Mouse (Mus musculus) liver, embryonic 13.5 days (tissue): ENCODE measurements at regions not wholly inside any gene's neighbourhood (a gene's known extent, or its start where the extent isn't known, plus 50 kb on each side); places are given as distances from the start of the nearest gene placed in this dataset.
"Not testable (repeated sequence)": the region's sequence is repeated elsewhere in the genome, so short reads cannot be mapped to it uniquely, and the experiment has no call there.

Source experiments
- ATAC-seq: fragments of 200-750 bp; cut with Nextera tagmentation; 2 replicates; pipeline ENCODE4 v1.8.0; 2017; ENCODE audit warnings: low read depth, mild to moderate bottlenecking, moderate number of reproducible peaks, moderate library complexity
- DNase-seq: peaks from one replicate; pipeline ENCODE4 v3.0.0; 2022
- H3K27ac ChIP-seq: fragments of 300-500 bp; sonication (generic); 2 replicates; pipeline ENCODE4 v1.5.1; 2015; ENCODE audit warnings: moderate library complexity, mild to moderate bottlenecking, inconsistent platforms
- H3K27me3 ChIP-seq: fragments of 300-500 bp; sonication (generic); 2 replicates; pipeline ENCODE4 v1.6.1; 2015; ENCODE audit warnings: mild to moderate bottlenecking, inconsistent platforms
- H3K36me3 ChIP-seq: fragments of 300-500 bp; sonication (generic); 2 replicates; pipeline ENCODE4 v1.6.1; 2015; ENCODE audit warnings: mild to moderate bottlenecking, inconsistent platforms
- H3K4me1 ChIP-seq: fragments of 300-500 bp; sonication (generic); replicated peaks from 2 replicates; pipeline ENCODE4 v1.6.1; 2015; ENCODE audit warnings: inconsistent platforms
- H3K4me2 ChIP-seq: fragments of 300-500 bp; sonication (generic); 2 replicates; pipeline ENCODE4 v1.6.1; 2015; ENCODE audit warnings: inconsistent platforms, mild to moderate bottlenecking, moderate library complexity
- H3K4me3 ChIP-seq: fragments of 300-500 bp; sonication (generic); replicated peaks from 2 replicates; pipeline ENCODE4 v1.5.1; 2015; ENCODE audit warnings: mild to moderate bottlenecking, inconsistent platforms
- H3K9ac ChIP-seq: fragments of 300-500 bp; sonication (generic); 2 replicates; pipeline ENCODE4 v1.6.1; 2015; ENCODE audit warnings: mild to moderate bottlenecking, inconsistent platforms
- H3K9me3 ChIP-seq: fragments of 300-500 bp; sonication (generic); replicated peaks from 2 replicates; pipeline ENCODE4 v1.6.1; 2016; ENCODE audit warnings: inconsistent platforms
- WGBS: fragments of 180-500 bp; shearing (Covaris S2); methylation state at CpG from one replicate; pipeline ENCODE4 v1.1.7; 2015; ENCODE audit not compliant: insufficient replicate concordance; 5-methylcytosine and 5-hydroxymethylcytosine counted together

DNA sequence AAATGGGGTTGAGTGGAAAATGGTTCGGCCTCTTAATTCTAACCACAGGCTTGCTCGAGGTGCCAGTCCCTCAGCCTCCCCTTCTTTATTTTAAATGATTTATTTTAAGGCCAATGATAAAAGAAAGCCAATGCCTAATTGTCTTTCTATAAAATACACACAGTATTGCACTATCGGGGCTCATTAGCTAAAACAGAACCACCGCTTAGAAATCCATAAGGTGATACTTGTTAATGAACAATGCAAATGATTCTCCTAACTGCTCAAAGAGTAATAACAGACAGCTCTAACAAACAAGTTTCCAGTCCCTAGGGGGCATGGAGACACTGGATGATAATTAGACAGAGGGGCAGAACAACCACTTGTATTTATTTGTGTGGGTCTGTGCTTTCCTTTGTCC lies 58.8 kb downstream of the Emx2 start:
- ATAC-seq, result no peak
- H3K9me3 ChIP-seq, result no peaks in the 10 kb centered on the region
- H3K4me1 ChIP-seq, result no peaks in the 10 kb centered on the region
- H3K9ac ChIP-seq, result no peak overlapping the region
- no peak overlapping the region for H3K4me2 ChIP-seq
- no peak for DNase-seq
- no peak overlapping the region for H3K27ac ChIP-seq
- H3K27me3 ChIP-seq, result no peaks in the 10 kb centered on the region
- H3K36me3 ChIP-seq, result no peaks in the 10 kb centered on the region
- no peak overlapping the region for H3K4me3 ChIP-seq
- WGBS, result 65% methylated on average over 4 of the region's 4 CpGs

DNA sequence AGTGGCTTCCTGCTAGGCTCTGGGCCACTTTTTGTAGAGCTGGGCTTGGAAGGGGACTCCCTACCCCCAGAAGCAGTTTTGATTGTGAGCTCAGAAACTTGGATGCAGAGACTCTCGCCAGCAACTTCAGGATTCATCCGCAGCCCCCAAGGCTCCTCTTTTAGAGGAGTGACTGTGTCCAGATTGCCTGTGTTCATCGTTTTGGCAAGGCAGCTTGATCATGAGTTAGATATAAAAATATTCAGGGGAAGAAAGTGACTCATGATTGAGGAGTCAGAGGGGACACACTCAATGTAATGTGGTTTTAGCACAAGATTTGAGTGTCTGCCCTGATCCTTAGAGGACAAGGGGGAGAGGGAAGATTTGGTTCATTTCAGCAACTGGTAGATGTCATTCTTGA lies 61.0 kb downstream of the Emx2 start:
- H3K9me3 ChIP-seq, result no peaks in the 10 kb centered on the region
- no peaks in the 10 kb centered on the region for H3K27me3 ChIP-seq
- no peak for DNase-seq
- no peak overlapping the region for H3K27ac ChIP-seq
- no peaks in the 10 kb centered on the region for H3K36me3 ChIP-seq
- no peak overlapping the region for H3K9ac ChIP-seq
- H3K4me2 ChIP-seq, result no peak overlapping the region
- no peak overlapping the region for H3K4me3 ChIP-seq
- ATAC-seq, result no peak
- 51% methylated on average over 3 of the region's 3 CpGs for WGBS
- no peaks in the 10 kb centered on the region for H3K4me1 ChIP-seq

DNA sequence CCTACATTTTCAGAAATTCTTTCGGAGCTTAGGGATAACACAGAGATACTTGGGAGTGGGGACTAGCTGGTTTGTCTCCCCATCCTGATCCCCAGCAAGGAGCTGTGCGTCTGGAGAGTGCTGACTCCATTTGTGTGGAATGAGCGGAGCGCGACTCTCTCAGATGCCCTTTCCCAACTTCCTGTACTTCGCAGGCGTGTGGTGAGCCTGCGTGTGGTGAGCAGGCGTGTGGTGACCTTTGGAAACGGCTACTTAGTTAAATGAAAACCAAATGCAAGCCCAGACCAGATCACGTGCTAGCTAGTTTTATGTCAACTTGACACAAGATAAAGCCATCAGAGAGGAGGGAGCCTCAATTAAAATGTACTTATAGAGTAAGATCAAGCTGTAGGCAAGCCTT lies 64.0 kb downstream of the Emx2 start:
- Histone ChIP-seq H3K27me3 (no peaks in the 10 kb centered on the region), H3K4me2 (no peak overlapping the region), H3K27ac (no peak overlapping the region), H3K4me1 (no peaks in the 10 kb centered on the region), H3K4me3 (no peak overlapping the region), H3K9me3 (no peaks in the 10 kb centered on the region), H3K36me3 (no peaks in the 10 kb centered on the region), H3K9ac (no peak overlapping the region)
- DNase-seq (no peak), ATAC-seq (no peak)
- WGBS, result 57% methylated on average over 11 of the region's 11 CpGs

GRCm38 (mm10) chr19:59523356-59523755 lies 65.2 kb downstream of the Emx2 start:
- no peaks in the 10 kb centered on the region for H3K4me1 ChIP-seq
- no peak overlapping the region for H3K4me3 ChIP-seq
- H3K4me2 ChIP-seq, result no peak overlapping the region
- no peaks in the 10 kb centered on the region for H3K9me3 ChIP-seq
- no peaks in the 10 kb centered on the region for H3K36me3 ChIP-seq
- no peaks in the 10 kb centered on the region for H3K27me3 ChIP-seq
- DNase-seq (no peak), ATAC-seq (no peak)
- WGBS, result 66% methylated on average over 10 of the region's 10 CpGs
- no peak overlapping the region for H3K27ac ChIP-seq
- H3K9ac ChIP-seq, result no peak overlapping the region

DNA sequence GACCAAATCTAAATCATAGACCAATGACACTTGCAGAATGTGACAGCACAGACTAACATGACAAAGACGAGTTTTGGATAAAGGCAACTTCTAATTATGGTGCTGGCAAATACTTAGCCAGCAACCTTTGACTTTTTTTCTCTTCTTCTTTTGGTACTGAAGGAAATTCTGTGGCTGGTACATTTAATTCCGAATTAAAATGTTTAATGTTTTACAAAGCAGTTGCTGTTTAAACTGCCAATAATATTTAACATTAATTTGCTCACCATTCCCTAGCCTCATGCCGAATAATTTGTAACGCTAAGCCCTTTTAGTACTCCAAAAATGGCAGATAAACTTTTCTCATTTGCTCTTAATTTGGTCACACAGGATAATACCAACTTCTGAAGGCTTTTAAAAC lies 105.9 kb downstream of the Emx2 start:
- Histone ChIP-seq H3K27me3 (no peaks in the 10 kb centered on the region), H3K27ac (no peak overlapping the region), H3K36me3 (no peaks in the 10 kb centered on the region), H3K9me3 (no peaks in the 10 kb centered on the region), H3K4me2 (no peak overlapping the region), H3K9ac (no peak overlapping the region), H3K4me1 (no peaks in the 10 kb centered on the region), H3K4me3 (no peak overlapping the region)
- no peak for DNase-seq
- no peak for ATAC-seq
- 63% methylated on average over 4 of the region's 4 CpGs for WGBS

GRCm38 (mm10) chr19:59568907-59569306 lies 110.7 kb downstream of the Emx2 start:
- H3K27ac ChIP-seq, result no peak overlapping the region
- no peak overlapping the region for H3K9ac ChIP-seq
- DNase-seq (no peak), ATAC-seq (no peak)
- no peaks in the 10 kb centered on the region for H3K36me3 ChIP-seq
- H3K4me2 ChIP-seq, result no peak overlapping the region
- no peaks in the 10 kb centered on the region for H3K4me1 ChIP-seq
- H3K27me3 ChIP-seq, result no peaks in the 10 kb centered on the region
- H3K4me3 ChIP-seq, result no peak overlapping the region
- H3K9me3 ChIP-seq, result no peaks in the 10 kb centered on the region

GRCm38 (mm10) chr19:59569590-59569989 lies 111.4 kb downstream of the Emx2 start:
- H3K4me1 ChIP-seq, H3K9ac ChIP-seq, H3K9me3 ChIP-seq, ATAC-seq, H3K4me2 ChIP-seq, H3K36me3 ChIP-seq, H3K27ac ChIP-seq, DNase-seq, H3K4me3 ChIP-seq, H3K27me3 ChIP-seq: not testable (repeated sequence)
- 47% methylated on average over 2 of the region's 2 CpGs for WGBS

DNA sequence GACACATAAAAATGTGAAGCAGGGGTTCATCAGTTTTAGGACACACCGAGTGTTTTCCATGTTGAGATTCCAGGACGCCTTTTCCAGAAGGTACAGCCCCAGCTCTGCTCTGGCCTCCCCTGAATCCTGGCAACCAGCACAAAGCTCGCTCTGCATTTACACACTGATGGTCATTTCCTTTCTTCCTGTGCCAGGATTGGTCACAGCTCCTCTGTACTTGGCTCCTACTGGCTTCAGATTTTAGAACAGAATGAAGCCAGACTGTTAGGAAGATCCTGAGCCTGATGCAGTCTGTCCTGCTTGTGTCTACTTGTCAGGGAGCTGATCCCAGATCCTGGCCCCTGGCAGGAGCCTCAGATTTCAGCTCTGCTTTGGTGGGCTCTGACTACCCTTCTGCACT lies 116.2 kb downstream of the Emx2 start:
- ATAC-seq (no peak), DNase-seq (no peak)
- Histone ChIP-seq H3K4me3 (no peak overlapping the region), H3K27ac (no peak overlapping the region), H3K27me3 (no peaks in the 10 kb centered on the region), H3K36me3 (no peaks in the 10 kb centered on the region), H3K9me3 (no peaks in the 10 kb centered on the region), H3K4me1 (no peaks in the 10 kb centered on the region), H3K9ac (no peak overlapping the region), H3K4me2 (no peak overlapping the region)
- 60% methylated on average over 3 of the region's 3 CpGs for WGBS

DNA sequence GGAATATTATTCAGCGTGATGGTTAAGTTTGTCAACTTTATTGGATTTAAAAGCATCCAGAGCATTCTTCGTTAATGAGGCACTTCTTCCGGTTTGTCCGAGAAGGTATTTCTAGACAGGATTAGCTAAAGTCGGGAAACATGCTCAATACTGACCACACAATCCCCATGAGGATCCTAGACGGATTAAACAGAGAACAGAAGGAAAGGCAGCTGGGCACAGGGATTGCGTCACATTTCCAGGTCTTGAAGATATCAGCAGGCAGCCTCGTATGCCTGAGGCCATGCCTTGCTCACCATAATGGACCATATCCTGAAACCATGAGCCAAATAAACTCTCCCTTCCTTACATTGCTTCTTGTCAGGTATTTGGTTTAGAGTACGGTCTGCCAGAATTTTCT lies 119.7 kb downstream of the Emx2 start:
- WGBS, result 62% methylated on average over 9 of the region's 9 CpGs
- H3K4me1 ChIP-seq, result no peaks in the 10 kb centered on the region
- no peak overlapping the region for H3K4me2 ChIP-seq
- ATAC-seq (no peak), DNase-seq (no peak)
- H3K9ac ChIP-seq, result no peak overlapping the region
- no peaks in the 10 kb centered on the region for H3K27me3 ChIP-seq
- H3K36me3 ChIP-seq, result no peaks in the 10 kb centered on the region
- H3K9me3 ChIP-seq, result no peaks in the 10 kb centered on the region
- no peak overlapping the region for H3K4me3 ChIP-seq
- no peak overlapping the region for H3K27ac ChIP-seq

DNA sequence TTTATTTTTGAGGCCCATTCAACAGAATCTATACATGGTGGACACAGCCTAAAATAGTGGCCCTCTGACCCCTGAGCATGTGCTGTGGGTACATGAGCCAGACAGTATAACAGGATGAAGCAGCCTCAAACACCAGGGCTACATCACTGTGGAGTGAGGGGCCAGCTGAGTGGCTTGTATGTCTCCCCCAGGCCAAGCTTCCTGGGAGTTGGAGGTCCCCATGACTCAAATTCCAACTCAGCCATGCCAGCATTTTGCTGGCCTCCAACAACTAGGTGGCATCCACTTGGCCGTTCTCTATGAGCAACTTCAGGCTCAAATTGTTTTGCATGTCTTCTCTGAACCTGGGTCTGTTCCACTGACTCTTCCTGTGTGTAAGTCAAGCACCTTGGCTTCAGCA lies 121.5 kb downstream of the Emx2 start:
- H3K4me3 ChIP-seq, result no peak overlapping the region

GRCm38 (mm10) chr19:59585835-59586234 lies 127.7 kb downstream of the Emx2 start:
- ATAC-seq, result no peak
- WGBS, result 41% methylated on average over 4 of the region's 4 CpGs

More for the DNA sequence above, 121.5 kb downstream of the Emx2 start:
- DNase-seq (no peak), ATAC-seq (no peak)
- Histone ChIP-seq H3K27ac (no peak overlapping the region), H3K27me3 (no peaks in the 10 kb centered on the region), H3K4me2 (no peak overlapping the region), H3K36me3 (no peaks in the 10 kb centered on the region), H3K9me3 (no peaks in the 10 kb centered on the region), H3K4me1 (no peaks in the 10 kb centered on the region), H3K9ac (no peak overlapping the region)
- WGBS, result 63% methylated on average over 1 of the region's 1 CpGs

GRCm38 (mm10) chr19:59587303-59587702 lies 129.1 kb downstream of the Emx2 start:
- Histone ChIP-seq H3K4me2 (no peak overlapping the region), H3K4me1 (no peaks in the 10 kb centered on the region), H3K27me3 (no peaks in the 10 kb centered on the region), H3K9me3 (no peaks in the 10 kb centered on the region), H3K4me3 (no peak overlapping the region), H3K36me3 (no peaks in the 10 kb centered on the region), H3K27ac (no peak overlapping the region), H3K9ac (no peak overlapping the region)
- no peak for DNase-seq
- WGBS, result 67% methylated on average over 12 of the region's 12 CpGs
- ATAC-seq, result no peak

More at GRCm38 (mm10) chr19:59585835-59586234, 127.7 kb downstream of the Emx2 start:
- no peaks in the 10 kb centered on the region for H3K4me1 ChIP-seq
- H3K9ac ChIP-seq, result no peak overlapping the region
- no peaks in the 10 kb centered on the region for H3K27me3 ChIP-seq
- no peak for DNase-seq
- no peak overlapping the region for H3K4me2 ChIP-seq
- no peaks in the 10 kb centered on the region for H3K36me3 ChIP-seq
- H3K9me3 ChIP-seq, result no peaks in the 10 kb centered on the region
- H3K4me3 ChIP-seq, result no peak overlapping the region
- no peak overlapping the region for H3K27ac ChIP-seq
